Mouse (Mus musculus) Patski (cell line): ENCODE results near the gene H2-DMa. TPM values are rescaled to one million over a fixed set of nuclear protein-coding genes. Genes with fewer than 3 reads are reported as not detected.

Experiments
- ATAC-seq: fragments of 100-300 bp; one replicate; pipeline ENCODE4 v1.8.0; 2021
- CTCF ChIA-PET: fragments of 350-600 bp; sonication (Branson Sonifier 250); formaldehyde crosslinking; loops from one replicate; lab custom pipeline; 2022; ENCODE audit warnings: inconsistent platforms; lab: Charles Lee
- POLR2A ChIA-PET: fragments of 350-600 bp; sonication (Branson Sonifier 250); formaldehyde crosslinking; loops from one replicate; lab custom pipeline; 2022; ENCODE audit warnings: antibody characterized with exemption, inconsistent platforms; lab: Charles Lee
- DNase-seq: peaks from one replicate; pipeline ENCODE4 v3.0.0-alpha.2; 2011; ENCODE audit warnings: low read depth, low spot score
- H3K27me3 ChIP-seq: fragments of 371-371 bp; one replicate; pipeline ENCODE4 v1.5.1; 2021
- CTCF ChIP-seq: fragments of 100-300 bp; IDR thresholded peaks from one replicate; pipeline ENCODE4 v1.5.1; 2021
- in situ Hi-C: fragments of 300-500 bp; cut with MboI; formaldehyde crosslinking; loops from 3 replicates; pipeline ENCODE4 v1.11.1; 2018; ENCODE audit warnings: low pct_unique_long_range_greater_than_20kb, mixed read lengths
- polyA plus RNA-seq: library from polyadenylated mRNA; unstranded; gene quantifications from one replicate; pipeline ENCODE4 v1.2.3, GENCODE M21; 2021

The H2-DMa gene
- polyA plus RNA-seq, 1 experiment from 2014 or later: 17.1 TPM

DNA sequence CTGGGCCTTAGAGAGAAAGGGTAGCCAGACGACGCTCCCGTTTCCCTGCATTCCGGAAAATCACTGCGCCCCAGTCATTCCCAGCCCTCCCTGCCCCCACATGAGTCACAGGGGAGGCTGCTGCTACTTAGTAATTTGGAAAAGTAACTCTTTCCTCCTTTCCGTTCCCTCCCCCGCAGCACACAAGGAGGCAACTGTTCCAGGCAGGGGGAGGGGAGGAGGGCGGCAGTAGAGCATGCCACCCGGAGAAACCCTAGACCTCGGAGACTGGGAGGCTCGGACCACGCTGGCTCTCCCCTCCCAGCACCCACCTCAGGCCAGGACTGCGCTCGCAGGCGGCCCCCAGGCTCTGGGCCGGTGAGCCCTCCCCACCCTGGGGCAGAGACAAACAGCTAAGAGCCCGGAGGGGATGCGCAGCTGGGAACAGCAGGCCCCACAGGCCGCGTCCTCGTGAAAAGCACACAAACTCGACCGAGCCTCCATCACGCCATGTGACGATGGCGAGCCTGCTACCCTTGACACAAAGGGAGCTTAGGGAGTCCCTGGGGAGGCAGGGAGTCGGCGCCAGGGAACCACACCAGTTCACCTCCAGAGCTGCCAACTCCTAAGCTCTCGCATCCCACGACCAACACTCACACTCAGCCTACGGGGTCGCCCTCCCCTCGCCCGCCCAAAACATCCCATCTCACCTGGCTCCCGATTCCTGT lies 2.0 kb downstream of the H2-DMa start:
- peak; percentile 27 for ATAC-seq
- peak; percentile 85 for DNase-seq
- in situ Hi-C loops: loop anchor here (25.0 kb wide), 1 partner anchor 1791 kb away; the partner anchor contains the start of genes Atat1, Mrps18b and Ppp1r10
- H3K27me3 ChIP-seq: no peaks in the 10 kb centered on the region
- CTCF ChIA-PET: interaction anchor here (6.9 kb wide), 1 partner anchor 13 kb away, joined by 42 read pairs; no protein-coding TSS in a partner anchor
- TF ChIP-seq CTCF: no peak
- POLR2A ChIA-PET: interaction anchor here (0.7 to 1.4 kb wide), 6 partner anchors 9 to 93 kb away, joined by 3 to 5 read pairs (median 4); no protein-coding TSS in a partner anchor

DNA sequence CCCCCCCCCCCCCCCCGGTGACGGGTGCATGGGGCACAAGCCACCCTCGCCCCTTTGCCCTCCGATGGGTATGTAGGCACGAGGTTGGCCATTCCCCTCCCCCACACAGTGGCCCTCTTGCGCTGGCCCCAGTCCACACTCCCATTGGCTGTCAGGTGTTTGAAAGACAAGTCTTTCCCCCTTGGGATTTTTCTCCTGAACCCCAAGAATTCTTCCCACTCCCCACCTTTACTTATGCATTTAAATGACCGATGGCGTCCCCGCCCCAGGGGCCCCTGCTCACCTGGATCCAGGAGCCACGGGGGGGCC lies 2.5 kb downstream of the H2-DMa start:
- CTCF ChIA-PET: interaction anchor here (6.9 kb wide), 1 partner anchor 12 kb away, joined by 42 read pairs; no protein-coding TSS in a partner anchor
- no peak for ATAC-seq
- H3K27me3 ChIP-seq: no peaks in the 10 kb centered on the region
- no peak for TF ChIP-seq CTCF
- in situ Hi-C loops: loop anchor here (25.0 kb wide), 1 partner anchor 1790 kb away; the partner anchor contains the start of genes Atat1, Mrps18b and Ppp1r10
- DNase-seq: no peak
- POLR2A ChIA-PET: interaction anchor here (0.8 to 1.4 kb wide), 5 partner anchors 8 to 14 kb away, joined by 3 to 5 read pairs (median 4); no protein-coding TSS in a partner anchor

DNA sequence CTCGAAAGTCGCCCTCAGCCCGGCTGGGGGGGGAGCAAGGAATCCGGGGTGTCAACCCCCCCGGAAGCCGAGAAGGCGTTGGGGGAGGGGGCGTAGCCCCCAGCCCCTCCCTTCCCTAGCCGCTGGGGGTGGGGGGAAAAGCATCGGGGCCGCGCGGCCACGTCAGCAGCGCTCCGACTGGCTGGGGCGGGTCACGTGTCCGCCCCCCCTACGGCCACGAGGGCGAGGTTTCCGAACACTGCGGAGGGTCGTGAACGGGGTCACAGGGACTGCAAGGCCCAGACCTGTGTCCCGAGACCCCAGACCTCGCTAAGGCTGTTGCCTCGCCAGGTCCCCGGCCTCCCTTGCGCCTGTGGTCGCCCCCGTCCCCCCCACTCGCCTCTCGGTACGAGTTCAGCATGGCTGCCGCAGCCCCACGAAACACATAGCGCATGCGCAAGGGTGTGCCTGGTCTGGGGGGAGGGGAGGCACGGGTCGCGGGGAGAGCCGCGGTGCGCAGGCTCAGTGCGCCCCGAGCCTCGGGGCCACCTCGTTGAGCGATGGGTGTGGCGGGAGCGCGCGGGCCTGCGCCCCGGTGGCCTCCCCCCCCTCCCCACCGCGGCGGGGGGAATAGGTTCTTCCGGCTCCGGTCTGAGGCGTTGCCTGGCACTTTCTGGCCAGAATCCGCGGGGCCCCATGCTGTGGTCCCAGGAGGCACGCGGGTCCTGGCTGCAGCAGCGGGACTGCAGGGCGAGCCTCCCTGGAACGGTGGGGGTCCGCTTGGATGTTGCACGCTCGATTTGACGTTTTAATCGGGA lies 3.0 kb downstream of the H2-DMa start, which contains the start of gene Brd2:
Gene Brd2, minus strand, starts transcription at position 447 of the 797 bp plus-strand sequence.
- peak; percentile 80 for DNase-seq
- no peak for TF ChIP-seq CTCF
- in situ Hi-C loops: loop anchor here (25.0 kb wide), 1 partner anchor 1790 kb away; the partner anchor contains the start of genes Atat1, Mrps18b and Ppp1r10
- ChIA-PET CTCF (interaction anchor here (4.4 to 6.9 kb wide), 2 partner anchors 12 kb away, joined by 33 to 42 read pairs; no protein-coding TSS in a partner anchor), POLR2A (interaction anchor here (0.8 to 1.4 kb wide), 4 partner anchors 7 to 13 kb away, joined by 3 to 5 read pairs (median 4); no protein-coding TSS in a partner anchor)
- no peaks in the 10 kb centered on the region for H3K27me3 ChIP-seq
- ATAC-seq: peak; percentile 23

DNA sequence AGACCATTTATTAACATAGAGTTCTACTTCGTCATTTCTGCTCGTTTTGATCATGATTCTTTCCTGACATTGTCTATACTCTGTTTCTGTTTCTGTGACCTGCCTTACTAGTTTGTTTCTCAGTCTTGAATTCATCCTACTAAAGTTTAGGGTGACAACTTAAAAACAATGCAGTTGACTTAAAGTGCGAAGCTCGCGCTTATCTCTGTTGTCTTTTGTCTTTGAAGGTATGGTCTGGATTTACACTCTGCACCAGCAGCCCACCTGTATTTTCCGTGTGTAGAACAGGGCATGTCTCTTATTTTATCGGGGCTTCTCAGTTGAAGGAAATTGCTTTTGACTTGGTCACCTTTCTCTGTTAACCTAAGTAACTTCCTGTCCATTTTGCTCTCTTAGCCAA lies 3.8 kb downstream of the H2-DMa start:
- no peaks in the 10 kb centered on the region for H3K27me3 ChIP-seq
- POLR2A ChIA-PET: interaction anchor here (0.8 kb wide), 1 partner anchor 12 kb away, joined by 3 read pairs; no protein-coding TSS in a partner anchor
- DNase-seq (no peak), ATAC-seq (no peak)
- CTCF ChIA-PET: interaction anchor here (1.1 to 4.4 kb wide), 2 partner anchors 11 kb away, joined by 3 to 33 read pairs; no protein-coding TSS in a partner anchor
- in situ Hi-C loops: loop anchor here (25.0 kb wide), 1 partner anchor 1789 kb away; the partner anchor contains the start of genes Atat1, Mrps18b and Ppp1r10
- TF ChIP-seq CTCF: no peak

DNA sequence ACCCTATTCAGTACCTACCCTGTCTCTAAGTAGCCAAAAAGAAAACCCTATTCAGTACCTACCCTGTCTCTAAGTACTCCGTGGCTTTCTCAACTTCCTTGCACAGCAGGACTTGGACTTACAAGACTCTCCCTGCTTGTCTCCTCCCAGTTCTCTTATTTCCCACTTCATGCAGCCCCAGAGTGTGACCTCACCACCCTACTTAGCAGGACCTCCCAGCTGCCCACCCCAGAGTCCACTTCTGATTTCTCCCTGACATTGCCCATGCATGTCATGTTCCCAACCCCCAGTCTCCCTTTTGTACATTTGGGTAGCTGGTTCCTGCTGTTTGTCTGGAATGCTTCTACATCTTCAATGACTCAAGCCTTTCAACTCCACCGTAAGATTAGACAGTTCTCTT lies 4.2 kb downstream of the H2-DMa start:
- no peak for TF ChIP-seq CTCF
- DNase-seq (peak; percentile 58), ATAC-seq (no peak)
- ChIA-PET POLR2A (interaction anchor here (0.8 kb wide), 1 partner anchor 12 kb away, joined by 3 read pairs; no protein-coding TSS in a partner anchor), CTCF (interaction anchor here (1.1 to 4.4 kb wide), 2 partner anchors 11 to 12 kb away, joined by 3 to 33 read pairs; no protein-coding TSS in a partner anchor)
- no peaks in the 10 kb centered on the region for H3K27me3 ChIP-seq
- in situ Hi-C loops: loop anchor here (25.0 kb wide), 1 partner anchor 1789 kb away; the partner anchor contains the start of genes Atat1, Mrps18b and Ppp1r10

DNA sequence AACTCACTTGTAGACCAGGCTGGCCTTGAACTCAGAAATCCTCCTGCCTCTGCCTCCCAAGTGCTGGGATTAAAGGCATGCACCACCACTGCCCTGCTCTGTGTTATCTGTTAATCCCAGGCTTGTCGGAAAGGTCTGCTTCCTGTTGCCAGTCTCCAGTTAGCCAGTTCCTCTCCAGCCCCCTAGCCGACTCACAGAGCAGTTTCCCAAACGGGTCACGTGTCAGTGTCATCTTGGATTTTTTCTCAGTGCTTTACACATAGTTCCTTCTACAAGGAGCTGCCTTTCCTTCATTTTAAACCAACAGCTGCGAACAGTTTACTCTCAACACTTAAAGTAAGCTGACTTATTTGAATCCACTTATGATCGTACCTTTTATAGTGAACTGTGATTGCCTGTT lies 5.3 kb downstream of the H2-DMa start:
- H3K27me3 ChIP-seq: no peaks in the 10 kb centered on the region
- ATAC-seq (no peak), DNase-seq (no peak)
- in situ Hi-C loops: loop anchor here (25.0 kb wide), 1 partner anchor 1788 kb away; the partner anchor contains the start of genes Atat1, Mrps18b and Ppp1r10
- no peak for TF ChIP-seq CTCF
- CTCF ChIA-PET: interaction anchor here (1.0 to 4.4 kb wide), 3 partner anchors 8 to 41 kb away, joined by 3 to 33 read pairs (median 5); no protein-coding TSS in a partner anchor
- POLR2A ChIA-PET: interaction anchor here (1.0 kb wide), 1 partner anchor 13 kb away, joined by 4 read pairs; no protein-coding TSS in a partner anchor

DNA sequence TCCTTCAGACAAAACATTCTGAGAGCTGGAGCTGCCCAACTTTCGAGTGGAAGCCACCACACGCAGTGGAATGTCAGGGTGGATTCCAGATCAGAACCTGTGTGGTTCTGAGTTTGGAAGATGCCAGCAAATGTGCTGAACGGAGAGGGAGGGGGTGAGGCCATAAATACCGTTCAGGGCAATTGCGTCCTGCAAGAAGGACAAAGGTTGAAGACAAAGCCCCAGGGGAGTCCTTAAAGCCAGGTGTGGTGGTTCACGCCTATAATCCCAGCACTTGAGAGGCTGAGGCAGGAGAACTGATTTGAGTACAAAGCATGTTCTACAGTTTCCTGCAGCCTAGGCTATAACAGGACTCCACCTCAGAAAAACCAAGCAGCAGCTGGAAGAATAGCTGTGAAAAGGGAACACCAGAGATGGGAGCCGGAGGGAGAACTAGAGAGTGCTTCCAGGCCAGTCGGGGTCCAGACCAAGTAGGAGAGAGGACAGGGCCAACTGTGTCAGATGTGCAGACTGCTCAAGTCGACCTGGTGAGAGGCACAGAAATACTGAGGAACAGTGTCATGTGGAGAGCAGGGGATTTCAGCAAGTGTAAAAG lies 7.6 kb downstream of the H2-DMa start:
- no peak for ATAC-seq
- POLR2A ChIA-PET: no interaction called here
- CTCF ChIA-PET: interaction anchor here (4.4 kb wide), 1 partner anchor 8 kb away, joined by 33 read pairs; no protein-coding TSS in a partner anchor
- in situ Hi-C loops: no loop called here
- no peaks in the 10 kb centered on the region for H3K27me3 ChIP-seq
- DNase-seq: no peak
- no peak for TF ChIP-seq CTCF

DNA sequence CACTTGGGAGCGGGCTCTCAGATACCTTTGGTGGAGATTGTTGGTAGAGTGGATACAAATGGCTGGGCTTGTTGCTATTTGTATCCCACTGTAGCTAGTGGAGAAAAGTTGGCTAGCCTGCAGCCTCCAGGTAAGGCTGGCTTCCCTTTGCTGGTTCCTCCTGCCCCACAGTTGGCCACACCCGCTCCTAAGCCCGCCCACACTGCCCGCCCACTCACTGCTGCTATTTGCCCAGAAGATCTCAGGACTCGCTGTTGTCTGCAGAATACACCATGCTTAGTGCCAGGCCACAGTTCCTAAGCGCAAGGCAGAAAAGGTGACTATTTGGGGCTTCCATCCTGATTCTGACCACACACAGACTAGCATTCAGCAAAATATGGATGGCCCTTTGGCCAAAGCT lies 8.1 kb downstream of the H2-DMa start:
- in situ Hi-C loops: no loop called here
- ChIA-PET POLR2A (interaction anchor here (3.0 kb wide), 1 partner anchor 8 kb away, joined by 14 read pairs; the partner anchor contains the start of gene H2-DMa), CTCF (no interaction called here)
- DNase-seq: no peak
- no peaks in the 10 kb centered on the region for H3K27me3 ChIP-seq
- ATAC-seq: no peak
- no peak for TF ChIP-seq CTCF

DNA sequence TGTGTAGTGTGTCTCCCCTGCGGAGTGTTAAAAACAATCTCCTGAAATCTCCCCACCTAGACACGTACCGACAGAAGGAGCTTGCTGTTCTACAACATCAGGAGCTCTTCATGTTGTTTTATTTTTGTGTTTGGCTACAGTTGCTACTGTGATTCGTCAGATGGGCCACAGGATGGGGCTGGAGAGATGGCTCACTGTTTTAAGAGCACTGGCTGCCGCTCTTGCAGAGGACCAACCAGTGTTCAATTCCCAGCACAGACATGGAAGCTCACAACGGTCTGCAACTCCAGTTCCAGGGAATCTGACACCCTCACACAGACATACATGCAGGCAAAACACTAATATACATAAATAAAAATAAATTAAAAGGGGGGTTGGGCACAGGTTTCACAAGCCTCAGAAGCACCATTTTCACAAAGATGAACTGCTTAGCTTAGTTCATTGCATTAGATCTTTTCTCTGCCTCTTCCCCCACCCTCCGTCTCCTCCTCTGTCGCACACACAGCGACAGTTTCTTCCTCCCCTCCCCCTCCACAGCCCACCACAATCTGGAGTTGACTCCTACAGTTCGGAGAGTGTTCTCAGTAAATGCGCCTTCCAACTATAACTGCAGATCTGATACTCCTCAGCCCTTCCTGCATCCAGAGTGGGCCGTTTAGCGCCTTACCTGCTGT lies 9.1 kb downstream of the H2-DMa start:
- no peaks in the 10 kb centered on the region for H3K27me3 ChIP-seq
- ATAC-seq (no peak), DNase-seq (no peak)
- in situ Hi-C loops: no loop called here
- POLR2A ChIA-PET: interaction anchor here (3.0 kb wide), 1 partner anchor 8 kb away, joined by 14 read pairs; the partner anchor contains the start of gene H2-DMa
- no peak for TF ChIP-seq CTCF
- CTCF ChIA-PET: no interaction called here
